Mouse (Mus musculus) liver, embryonic 14.5 days (tissue): ENCODE data around the gene Vps26c.

Experiments used
- CTCF ChIP-seq: IDR thresholded peaks from 2 replicates; pipeline ENCODE4 v1.5.1; 2016; ENCODE audit warnings: antibody characterized with exemption, low read depth, control low read depth
- EP300 ChIP-seq: IDR thresholded peaks from 2 replicates; pipeline ENCODE4 v1.6.1; 2016; ENCODE audit warnings: antibody characterized with exemption, low read depth

DNA sequence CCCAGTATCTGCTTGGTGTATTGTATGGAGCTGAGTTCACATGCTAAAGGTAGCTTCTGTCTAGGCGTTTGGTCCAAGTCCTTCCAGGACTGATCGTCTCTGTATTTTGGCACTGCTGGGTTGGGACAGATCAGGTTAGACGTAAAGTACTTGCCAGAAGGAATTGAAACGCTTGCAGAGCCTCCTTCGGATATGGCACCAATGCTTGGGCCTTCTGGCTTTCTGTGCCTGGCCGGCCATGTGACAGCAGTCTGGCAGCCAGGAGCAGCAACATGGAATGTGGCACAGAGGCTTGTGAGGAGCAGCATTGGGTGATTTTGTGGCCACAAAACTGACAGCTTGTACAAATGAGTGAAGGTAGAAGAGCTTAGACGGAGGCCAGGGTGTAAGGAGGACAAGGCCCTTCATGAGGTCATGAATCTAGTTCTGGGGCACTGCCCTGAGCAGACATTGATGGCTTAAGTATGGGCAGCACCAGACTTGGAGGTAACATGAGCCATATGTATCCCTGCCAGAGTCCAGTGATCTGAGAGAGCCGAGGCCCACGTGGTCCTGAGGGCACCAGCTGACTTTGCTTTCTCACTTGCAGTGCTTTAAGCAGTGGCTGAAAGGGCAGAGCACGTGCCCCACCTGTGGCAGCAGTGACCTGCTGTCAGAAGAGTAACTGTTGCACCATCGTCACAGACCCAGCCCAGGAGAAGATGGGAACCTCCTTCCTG, 59.1 kb downstream of the Vps26c start:
- TF ChIP-seq EP300 (no peak), CTCF (no peak)
